Mouse (Mus musculus) spleen, embryonic (tissue): ENCODE measurements around the gene Fig4.

Experiments
- CTCF ChIA-PET: fragments of 350-600 bp; sonication (Branson Sonifier 250); formaldehyde crosslinking; loops from one replicate; lab custom pipeline; 2022; lab: Charles Lee

Fig4 gene

GRCm38 (mm10) chr10:41261889-41262288 lies 41.2 kb downstream of the Fig4 start:
- CTCF ChIA-PET = no interaction called here

- CTCF ChIA-PET = no interaction called here
These were observed 41.8 kb downstream of the Fig4 start for GRCm38 (mm10) chr10:41261218-41261617.

GRCm38 (mm10) chr10:41260243-41261006 lies 42.6 kb downstream of the Fig4 start:
- CTCF ChIA-PET = no interaction called here

GRCm38 (mm10) chr10:41250749-41251065 lies 52.4 kb downstream of the Fig4 start:
- CTCF ChIA-PET = no interaction called here

- CTCF ChIA-PET = no interaction called here
These were observed 52.9 kb downstream of the Fig4 start for GRCm38 (mm10) chr10:41250045-41250748.

GRCm38 (mm10) chr10:41249006-41249659 lies 53.9 kb downstream of the Fig4 start:
- CTCF ChIA-PET = no interaction called here

GRCm38 (mm10) chr10:41247800-41248473 lies 55.1 kb downstream of the Fig4 start:
- CTCF ChIA-PET = no interaction called here

GRCm38 (mm10) chr10:41246111-41246510 lies 56.9 kb downstream of the Fig4 start:
- CTCF ChIA-PET = no interaction called here

- CTCF ChIA-PET = no interaction called here
These were observed 57.6 kb downstream of the Fig4 start for GRCm38 (mm10) chr10:41245477-41245876.

- CTCF ChIA-PET = no interaction called here
These were observed 58.0 kb downstream of the Fig4 start for GRCm38 (mm10) chr10:41245028-41245427.

- CTCF ChIA-PET = no interaction called here
These were observed 59.1 kb downstream of the Fig4 start for GRCm38 (mm10) chr10:41243930-41244329.

- CTCF ChIA-PET = no interaction called here
These were observed 61.4 kb downstream of the Fig4 start for GRCm38 (mm10) chr10:41241558-41242242.

- CTCF ChIA-PET = no interaction called here
These were observed 62.0 kb downstream of the Fig4 start for GRCm38 (mm10) chr10:41241080-41241479.

GRCm38 (mm10) chr10:41236020-41236419 lies 67.0 kb downstream of the Fig4 start:
- CTCF ChIA-PET = no interaction called here

- CTCF ChIA-PET = no interaction called here
These were observed 67.5 kb downstream of the Fig4 start for GRCm38 (mm10) chr10:41235584-41235983.

GRCm38 (mm10) chr10:41235159-41235558 lies 67.9 kb downstream of the Fig4 start:
- CTCF ChIA-PET = no interaction called here

- CTCF ChIA-PET = interaction anchor here (0.7 kb wide), 1 partner anchor 1590 kb away, joined by 3 read pairs; no protein-coding TSS in a partner anchor
These were observed 68.5 kb downstream of the Fig4 start for GRCm38 (mm10) chr10:41234552-41234951.

GRCm38 (mm10) chr10:41233140-41233539 lies 69.9 kb downstream of the Fig4 start:
- CTCF ChIA-PET = no interaction called here

- CTCF ChIA-PET = interaction anchor here (0.5 kb wide), 1 partner anchor 328 kb away, joined by 3 read pairs; no protein-coding TSS in a partner anchor
These were observed 71.8 kb downstream of the Fig4 start for GRCm38 (mm10) chr10:41231163-41231835.

GRCm38 (mm10) chr10:41227626-41228025 lies 75.4 kb downstream of the Fig4 start:
- CTCF ChIA-PET = no interaction called here

GRCm38 (mm10) chr10:41223499-41223898 lies 79.6 kb downstream of the Fig4 start:
- CTCF ChIA-PET = no interaction called here
